Mouse (Mus musculus) megakaryocyte-erythroid progenitor cell, adult 5-6 weeks (primary cell): ENCODE results near the gene Cdh23. TPM values are rescaled to one million over a fixed set of nuclear protein-coding genes. Genes with fewer than 3 reads are reported as not detected.
A peak's percentile ranks its signal among the peaks of the same experiment; 100 is the strongest.

Experiments
- ATAC-seq: replicated peaks from 2 replicates; pipeline ENCODE4 v1.8.0; 2016; ENCODE audit warnings: mild to moderate bottlenecking, inconsistent platforms; ENCODE audit not compliant: severe bottlenecking, poor library complexity, low FRiP score, low TSS enrichment
- total RNA-seq, 2 experiments: library from RNA; stranded (forward) in 1 of 2; stranded (reverse) in 1 of 2; fragments of 200-1000, 215-1000 nt in 1 of 2; fragments of >200 nt in 1 of 2; fragmentation: Nextera tagmentation in 1 of 2; gene quantifications; 2 replicates each; pipeline ENCODE4 v1.2.3; 2014 to 2017

Cdh23 gene
- total RNA-seq, 2 experiments from 2014 or later = not detected

- ATAC-seq = no peak
Measured at GRCm38 (mm10) chr10:60430591-60430990, 265.7 kb downstream of the Cdh23 start.

GRCm38 (mm10) chr10:60430001-60430400, 266.3 kb downstream of the Cdh23 start:
- no peak for ATAC-seq

GRCm38 (mm10) chr10:60422756-60423155, 273.5 kb downstream of the Cdh23 start:
- no peak for ATAC-seq

GRCm38 (mm10) chr10:60419624-60420023, 276.7 kb downstream of the Cdh23 start:
- no peak for ATAC-seq

- ATAC-seq = no peak
Measured at GRCm38 (mm10) chr10:60418137-60418536, 278.2 kb downstream of the Cdh23 start.

GRCm38 (mm10) chr10:60417041-60417440, 279.2 kb downstream of the Cdh23 start:
- ATAC-seq = no peak

- ATAC-seq = no peak
Measured at GRCm38 (mm10) chr10:60413756-60414155, 282.5 kb downstream of the Cdh23 start.

GRCm38 (mm10) chr10:60411794-60412193, 284.5 kb downstream of the Cdh23 start:
- ATAC-seq = no peak

- peak; percentile 59 for ATAC-seq
Measured at GRCm38 (mm10) chr10:60407831-60408230, 288.5 kb downstream of the Cdh23 start.

GRCm38 (mm10) chr10:60405460-60406177, 290.7 kb downstream of the Cdh23 start:
- ATAC-seq = no peak

- ATAC-seq = no peak
Measured at GRCm38 (mm10) chr10:60400507-60401295, 295.6 kb downstream of the Cdh23 start.

GRCm38 (mm10) chr10:60399449-60399848, 296.8 kb downstream of the Cdh23 start, which contains the start of gene Gm17455:
TSS of gene Gm17455 (plus strand) at chr10:60399726.
- no peak for ATAC-seq

- ATAC-seq = no peak
Measured at GRCm38 (mm10) chr10:60398051-60398814, 298.1 kb downstream of the Cdh23 start.

GRCm38 (mm10) chr10:60395605-60396004, 300.7 kb downstream of the Cdh23 start:
- ATAC-seq = no peak

- ATAC-seq = no peak
Measured at GRCm38 (mm10) chr10:60394936-60395335, 301.4 kb downstream of the Cdh23 start.

GRCm38 (mm10) chr10:60391661-60392060, 304.6 kb downstream of the Cdh23 start:
- no peak for ATAC-seq

- no peak for ATAC-seq
Measured at GRCm38 (mm10) chr10:60390904-60391420, 305.3 kb downstream of the Cdh23 start.

- ATAC-seq = no peak
Measured at GRCm38 (mm10) chr10:60390177-60390903, 305.9 kb downstream of the Cdh23 start.

GRCm38 (mm10) chr10:60389447-60389865, 306.8 kb downstream of the Cdh23 start:
- 0 out of 2 replicates have a peak, but pooled peaks have one; percentile 47 for ATAC-seq
